Mouse (Mus musculus) limb, embryonic 15.5 days (tissue): ENCODE measurements at regions not wholly inside any gene's neighbourhood (a gene's known extent, or its start where the extent isn't known, plus 50 kb on each side); places are given as distances from the start of the nearest gene placed in this dataset.

Experiments
- ATAC-seq: fragments of 200-750 bp; cut with Nextera tagmentation; 2 replicates; pipeline ENCODE4 v1.8.0; 2017; ENCODE audit warnings: low read depth, moderate TSS enrichment; ENCODE audit not compliant: insufficient number of reproducible peaks, low FRiP score, low TSS enrichment
- H3K27ac ChIP-seq: fragments of 300-500 bp; sonication (generic); 2 replicates; pipeline ENCODE4 v1.5.1; 2015; ENCODE audit warnings: moderate library complexity, mild to moderate bottlenecking, inconsistent platforms
- H3K27me3 ChIP-seq: fragments of 300-500 bp; sonication (generic); 2 replicates; pipeline ENCODE4 v1.6.1; 2015; ENCODE audit warnings: inconsistent platforms
- H3K36me3 ChIP-seq: fragments of 300-500 bp; sonication (generic); 2 replicates; pipeline ENCODE4 v1.6.1; 2015; ENCODE audit warnings: inconsistent platforms
- H3K4me1 ChIP-seq: fragments of 300-500 bp; sonication (generic); 2 replicates; pipeline ENCODE4 v1.6.1; 2015; ENCODE audit warnings: inconsistent platforms
- H3K4me2 ChIP-seq: fragments of 300-500 bp; sonication (generic); 2 replicates; pipeline ENCODE4 v1.6.1; 2015; ENCODE audit warnings: mild to moderate bottlenecking, inconsistent platforms
- H3K4me3 ChIP-seq: fragments of 300-500 bp; sonication (generic); 2 replicates; pipeline ENCODE4 v1.5.1; 2015; ENCODE audit warnings: mild to moderate bottlenecking, inconsistent platforms
- H3K9ac ChIP-seq: fragments of 300-500 bp; sonication (generic); 2 replicates; pipeline ENCODE4 v1.6.1; 2015; ENCODE audit warnings: inconsistent platforms
- H3K9me3 ChIP-seq: fragments of 300-500 bp; sonication (generic); 2 replicates; pipeline ENCODE4 v1.6.1; 2016; ENCODE audit warnings: inconsistent platforms
- WGBS: fragments of 180-500 bp; shearing (Covaris S2); methylation state at CpG from one replicate; pipeline ENCODE4 v1.1.7; 2015; 5-methylcytosine and 5-hydroxymethylcytosine counted together

DNA sequence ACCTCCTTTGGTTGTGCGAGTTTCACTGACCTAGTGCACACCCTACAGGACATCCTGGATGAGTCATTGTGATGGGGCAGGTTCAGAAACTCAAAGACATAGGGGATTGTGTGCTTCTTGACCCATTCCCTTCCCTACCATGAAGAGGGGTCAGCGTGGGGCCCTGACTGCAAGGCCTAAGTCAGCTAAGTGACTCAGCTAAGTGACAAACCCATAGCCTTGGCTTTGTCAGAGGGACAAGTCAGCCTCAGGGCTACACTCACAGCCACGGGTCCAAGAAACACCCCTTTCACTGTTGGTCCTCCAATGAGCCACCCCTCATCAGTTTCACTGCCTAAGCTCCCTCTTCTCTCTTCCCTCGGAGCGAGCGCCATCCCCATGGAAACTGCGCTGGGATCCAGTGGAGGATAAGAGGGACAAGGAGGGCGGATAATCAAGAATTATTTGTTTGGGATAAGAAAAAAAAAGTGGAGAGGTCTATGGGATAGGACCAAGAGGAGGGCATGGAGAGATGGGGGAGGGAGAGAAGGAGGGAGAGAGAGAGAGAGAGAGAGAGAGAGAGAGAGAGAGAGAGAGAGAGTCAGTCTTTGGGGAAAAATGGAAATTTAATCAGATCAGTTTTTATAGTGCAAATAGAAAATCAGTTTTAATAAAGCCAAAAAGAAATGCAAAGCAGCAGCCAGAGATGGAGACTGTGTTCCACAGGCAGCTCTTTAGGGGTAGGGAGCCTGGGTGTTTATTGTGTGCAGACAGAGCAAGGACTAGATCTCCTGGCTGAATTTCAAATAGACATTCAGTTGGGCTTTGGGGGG lies 183.7 kb upstream of the 4931429L15Rik start:
- Histone ChIP-seq H3K4me1 (peaks cover 3% of the 10 kb centered on the region; the same call in 1 of the 2 replicates), H3K9me3 (no peaks in the 10 kb centered on the region), H3K27ac (no peak overlapping the region), H3K27me3 (peaks cover 4% of the 10 kb centered on the region; the same call in 1 of the 2 replicates), H3K36me3 (no peaks in the 10 kb centered on the region), H3K4me3 (no peak overlapping the region), H3K9ac (no peak overlapping the region), H3K4me2 (no peak overlapping the region)
- WGBS: 77% methylated on average over 8 of the region's 8 CpGs
- ATAC-seq: no peak

DNA sequence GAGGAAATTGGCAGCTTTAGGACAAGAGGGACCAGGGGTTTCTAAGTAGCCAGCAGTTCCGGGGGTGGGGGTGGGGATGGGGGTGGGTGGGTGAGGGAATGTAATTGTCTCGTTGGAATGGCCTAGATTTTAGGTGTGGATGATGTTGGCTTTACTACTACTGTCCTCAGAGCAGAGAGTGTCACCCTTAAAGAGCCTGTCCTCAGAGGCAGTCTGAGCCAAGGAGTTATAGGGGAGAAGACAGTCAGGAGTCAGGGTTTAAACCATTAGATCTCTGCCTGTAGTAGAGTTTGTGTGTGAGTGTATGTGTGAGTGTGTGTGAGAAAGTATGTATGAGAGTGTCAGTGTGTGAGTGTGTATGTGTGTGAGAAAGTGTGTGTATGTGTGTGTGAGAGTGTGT lies 179.6 kb upstream of the 4931429L15Rik start:
- ATAC-seq: no peak
- peaks cover 3% of the 10 kb centered on the region; the same call in 1 of the 2 replicates for H3K4me1 ChIP-seq
- H3K9me3 ChIP-seq: no peaks in the 10 kb centered on the region
- H3K27ac ChIP-seq: no peak overlapping the region
- WGBS: 18% methylated on average over 2 of the region's 2 CpGs
- no peak overlapping the region for H3K4me3 ChIP-seq
- H3K36me3 ChIP-seq: no peaks in the 10 kb centered on the region
- no peak overlapping the region for H3K9ac ChIP-seq
- H3K4me2 ChIP-seq: no peak overlapping the region
- no peaks in the 10 kb centered on the region; the same call in 1 of the 2 replicates for H3K27me3 ChIP-seq

- H3K27ac ChIP-seq: no peak overlapping the region
- H3K27me3 ChIP-seq: no peaks in the 10 kb centered on the region; the same call in 1 of the 2 replicates
- no peaks in the 10 kb centered on the region for H3K9me3 ChIP-seq
- no peak for ATAC-seq
- no peak overlapping the region for H3K4me3 ChIP-seq
- no peak overlapping the region for H3K4me2 ChIP-seq
- no peaks in the 10 kb centered on the region for H3K36me3 ChIP-seq
- H3K9ac ChIP-seq: no peak overlapping the region
- H3K4me1 ChIP-seq: no peaks in the 10 kb centered on the region
- 51% methylated on average over 5 of the region's 5 CpGs for WGBS
Measured at GRCm38 (mm10) chr9:46498861-46499260, 179.1 kb upstream of the 4931429L15Rik start.

GRCm38 (mm10) chr9:46495276-46495675 lies 175.5 kb upstream of the 4931429L15Rik start:
- H3K9ac ChIP-seq: no peak overlapping the region
- no peaks in the 10 kb centered on the region for H3K4me1 ChIP-seq
- no peak overlapping the region for H3K27ac ChIP-seq
- H3K4me3 ChIP-seq: no peak overlapping the region
- no peaks in the 10 kb centered on the region for H3K36me3 ChIP-seq
- no peaks in the 10 kb centered on the region for H3K27me3 ChIP-seq
- H3K9me3 ChIP-seq: no peaks in the 10 kb centered on the region
- no peak overlapping the region for H3K4me2 ChIP-seq
- 46% methylated on average over 6 of the region's 6 CpGs for WGBS
- ATAC-seq: no peak

DNA sequence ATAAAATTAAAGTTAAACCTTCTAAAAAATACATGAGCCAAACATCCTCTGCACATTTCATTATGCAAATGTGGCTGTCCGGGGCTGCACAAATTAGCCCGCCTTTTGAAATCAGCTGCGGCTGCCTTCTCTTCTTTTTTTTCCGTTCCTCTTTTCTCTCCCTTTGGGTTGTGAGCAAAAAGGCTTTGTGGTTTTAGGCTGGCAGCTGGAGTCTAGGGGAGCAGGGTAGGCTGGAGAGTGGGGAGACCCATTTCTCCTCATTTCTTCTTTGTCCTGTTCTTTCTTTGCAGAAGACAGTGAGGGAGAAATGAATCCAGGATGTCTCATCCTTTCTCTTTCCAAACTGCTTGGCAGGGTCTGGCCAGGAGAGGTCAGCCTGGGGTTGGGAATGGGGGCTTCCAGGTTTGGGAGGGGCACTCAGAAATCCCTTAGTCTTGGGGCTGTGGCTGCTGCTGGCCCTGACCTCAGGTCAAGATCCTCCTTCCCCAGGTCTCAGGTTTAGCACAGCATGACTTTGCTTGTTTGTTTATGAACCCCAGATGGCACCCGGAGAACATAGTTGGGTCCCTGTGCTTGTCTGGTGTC lies 163.2 kb upstream of the 4931429L15Rik start:
- no peak overlapping the region for H3K4me2 ChIP-seq
- H3K9me3 ChIP-seq: no peaks in the 10 kb centered on the region
- no peak for ATAC-seq
- no peak overlapping the region for H3K27ac ChIP-seq
- no peak overlapping the region for H3K9ac ChIP-seq
- H3K4me1 ChIP-seq: peaks cover 5% of the 10 kb centered on the region; the same call in 1 of the 2 replicates
- H3K36me3 ChIP-seq: no peaks in the 10 kb centered on the region
- no peaks in the 10 kb centered on the region for H3K27me3 ChIP-seq
- 68% methylated on average over 5 of the region's 5 CpGs for WGBS
- no peak overlapping the region for H3K4me3 ChIP-seq

DNA sequence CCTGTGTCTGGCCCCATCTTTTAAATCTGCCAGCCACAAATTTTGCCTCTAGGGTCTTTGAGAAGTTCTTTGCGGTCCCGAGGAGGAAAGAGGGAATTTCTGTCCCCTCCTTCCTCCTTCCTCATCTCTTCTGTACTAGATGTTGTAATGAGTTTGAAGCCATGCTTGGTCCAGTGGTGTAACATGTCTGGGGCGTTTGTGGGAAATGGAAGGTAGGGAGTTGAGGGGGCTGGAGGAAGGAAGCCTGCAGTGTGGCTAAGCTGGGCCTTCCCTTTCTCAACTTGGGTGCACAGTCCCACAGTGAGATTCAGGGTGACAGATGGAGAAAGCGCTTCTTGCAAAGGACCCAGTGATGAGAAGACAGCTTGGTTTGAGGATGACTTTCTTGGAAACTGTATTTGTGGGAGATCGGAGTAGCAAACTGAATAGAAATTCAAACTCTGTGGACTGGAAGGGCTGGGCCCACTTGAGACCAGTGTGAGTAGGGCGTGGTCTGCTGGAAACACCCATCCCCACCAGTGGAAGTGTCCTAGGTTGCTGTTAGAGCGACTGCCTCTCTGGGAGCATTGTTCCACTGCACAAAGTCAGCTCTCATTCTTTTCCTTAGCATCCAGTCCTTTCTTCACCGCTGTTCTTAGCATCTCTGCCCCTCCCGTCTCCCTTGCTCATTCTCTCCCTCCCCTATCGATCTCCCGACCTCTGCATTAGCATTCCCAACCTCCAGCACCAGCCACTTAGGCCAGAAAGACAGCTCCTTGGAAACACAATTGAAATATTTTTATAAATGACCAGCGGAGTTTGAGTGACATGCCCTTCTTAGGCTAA lies 162.5 kb upstream of the 4931429L15Rik start:
- no peak overlapping the region for H3K9ac ChIP-seq
- H3K4me3 ChIP-seq: no peak overlapping the region

DNA sequence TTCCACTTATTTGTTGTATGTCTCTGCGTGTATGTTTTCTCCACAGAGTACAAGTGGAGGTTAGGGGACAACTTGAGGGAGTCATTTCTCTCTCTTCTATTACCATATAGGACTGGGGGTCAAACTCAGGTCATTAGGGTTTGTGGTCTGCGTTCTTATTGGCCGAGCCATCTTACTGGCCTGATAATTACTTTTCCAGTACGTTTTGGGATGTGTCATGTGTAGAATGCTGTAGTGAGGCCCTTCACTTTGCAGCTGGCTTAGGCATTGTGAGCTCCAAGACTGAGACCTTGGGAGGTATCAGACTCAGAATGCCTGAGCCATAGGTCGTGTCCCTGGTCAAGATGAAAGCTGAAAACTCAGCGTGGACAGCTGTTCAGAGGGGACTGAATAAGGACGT lies 161.7 kb upstream of the 4931429L15Rik start:
- no peak overlapping the region for H3K4me2 ChIP-seq
- 50% methylated on average over 7 of the region's 7 CpGs for WGBS
- H3K4me1 ChIP-seq: peaks cover 5% of the 10 kb centered on the region; the same call in 1 of the 2 replicates
- no peaks in the 10 kb centered on the region for H3K9me3 ChIP-seq
- H3K36me3 ChIP-seq: no peaks in the 10 kb centered on the region
- H3K9ac ChIP-seq: no peak overlapping the region
- H3K27ac ChIP-seq: no peak overlapping the region
- no peak overlapping the region for H3K4me3 ChIP-seq
- no peaks in the 10 kb centered on the region for H3K27me3 ChIP-seq
- ATAC-seq: no peak

More for the DNA sequence above, 162.5 kb upstream of the 4931429L15Rik start:
- Histone ChIP-seq H3K27ac (no peak overlapping the region), H3K4me2 (no peak overlapping the region), H3K27me3 (no peaks in the 10 kb centered on the region), H3K4me1 (peaks cover 5% of the 10 kb centered on the region; the same call in 1 of the 2 replicates), H3K9me3 (no peaks in the 10 kb centered on the region), H3K36me3 (no peaks in the 10 kb centered on the region)
- no peak for ATAC-seq
- WGBS: 55% methylated on average over 12 of the region's 12 CpGs

- no peaks in the 10 kb centered on the region for H3K27me3 ChIP-seq
- no peak overlapping the region for H3K27ac ChIP-seq
- no peaks in the 10 kb centered on the region for H3K36me3 ChIP-seq
- peaks cover 5% of the 10 kb centered on the region; the same call in 1 of the 2 replicates for H3K4me1 ChIP-seq
- no peak overlapping the region for H3K4me2 ChIP-seq
- H3K4me3 ChIP-seq: no peak overlapping the region
- 15% methylated on average over 13 of the region's 13 CpGs for WGBS
- H3K9me3 ChIP-seq: no peaks in the 10 kb centered on the region
- no peak overlapping the region for H3K9ac ChIP-seq
- no peak for ATAC-seq
Measured at GRCm38 (mm10) chr9:46480080-46480690, 160.4 kb upstream of the 4931429L15Rik start.

DNA sequence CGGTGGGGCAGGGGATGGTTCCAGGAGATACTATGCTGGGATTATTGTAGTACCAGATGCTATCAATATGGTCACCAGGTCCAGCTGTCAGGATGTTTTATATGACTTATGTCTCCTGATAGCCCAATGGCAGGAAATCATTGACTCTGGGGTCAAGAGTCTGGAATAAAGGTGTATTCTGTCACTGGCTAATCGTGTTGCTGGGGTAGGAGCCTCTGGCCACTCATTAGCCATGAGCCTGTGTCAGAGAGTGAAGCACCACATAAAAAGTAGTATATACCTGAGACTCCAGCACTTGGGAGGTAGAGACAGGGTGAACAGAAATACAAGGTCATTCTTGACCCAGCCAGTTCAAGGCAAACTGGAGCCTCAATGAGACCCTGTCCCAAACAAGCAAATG lies 158.8 kb upstream of the 4931429L15Rik start:
- Histone ChIP-seq H3K4me1 (peaks cover 5% of the 10 kb centered on the region; the same call in 1 of the 2 replicates), H3K9ac (no peak overlapping the region), H3K36me3 (no peaks in the 10 kb centered on the region), H3K9me3 (no peaks in the 10 kb centered on the region), H3K27ac (no peak overlapping the region), H3K4me2 (no peak overlapping the region), H3K4me3 (no peak overlapping the region), H3K27me3 (no peaks in the 10 kb centered on the region)
- 40% methylated on average over 2 of the region's 2 CpGs for WGBS
- ATAC-seq: no peak

- H3K4me3 ChIP-seq: no peak overlapping the region
- no peaks in the 10 kb centered on the region for H3K27me3 ChIP-seq
- no peak for ATAC-seq
- H3K9me3 ChIP-seq: no peaks in the 10 kb centered on the region
- H3K4me2 ChIP-seq: no peak overlapping the region
- H3K36me3 ChIP-seq: no peaks in the 10 kb centered on the region
- H3K9ac ChIP-seq: no peak overlapping the region
- 40% methylated on average over 5 of the region's 5 CpGs for WGBS
- peaks cover 5% of the 10 kb centered on the region; the same call in 1 of the 2 replicates for H3K4me1 ChIP-seq
- H3K27ac ChIP-seq: no peak overlapping the region
Measured at GRCm38 (mm10) chr9:46476516-46476915, 156.7 kb upstream of the 4931429L15Rik start.

- H3K36me3 ChIP-seq: no peaks in the 10 kb centered on the region
- no peaks in the 10 kb centered on the region; the same call in 1 of the 2 replicates for H3K27me3 ChIP-seq
- no peak for ATAC-seq
- WGBS: 77% methylated on average over 10 of the region's 10 CpGs
- H3K9me3 ChIP-seq: no peaks in the 10 kb centered on the region
- H3K4me3 ChIP-seq: no peak overlapping the region
- peaks cover 3% of the 10 kb centered on the region; the same call in 1 of the 2 replicates for H3K4me1 ChIP-seq
- no peak overlapping the region for H3K9ac ChIP-seq
- no peak overlapping the region for H3K27ac ChIP-seq
- no peak overlapping the region for H3K4me2 ChIP-seq
Measured at GRCm38 (mm10) chr9:46473681-46474080, 153.9 kb upstream of the 4931429L15Rik start.
